Mouse (Mus musculus): ENCODE data around the gene Gm28539. TPM values are rescaled to one million over a fixed set of nuclear protein-coding genes. Genes with fewer than 3 reads are reported as not detected.
"Not testable (repeated sequence)": the region's sequence is repeated elsewhere in the genome, so short reads cannot be mapped to it uniquely, and the experiment has no call there.

Gene Gm28539
- polyA plus RNA-seq, 1 experiment = 4.4 TPM

GRCm38 (mm10) chr16:18943906-18944305 is 107.5 kb downstream of the Gm28539 start:
- no peak for DNase-seq
- H3K4me3 ChIP-seq (replicated peaks; ENCODE audit: extremely low read depth, low read depth, low read length) = no peak overlapping the region
- 84% methylated on average over 6 of the region's 6 CpGs for WGBS
- TF ChIP-seq POLR2A (IDR thresholded peaks at IDR 0.05; ENCODE audit: borderline replicate concordance, extremely low read depth, low read depth, low read length) (no peak), CTCF (IDR thresholded peaks at IDR 0.05; ENCODE audit: insufficient read depth, low read length) (no peak)
- no peaks in the 10 kb centered on the region for H3K4me1 ChIP-seq (ENCODE audit: control insufficient read depth, insufficient read depth, low read length)

GRCm38 (mm10) chr16:18948941-18949340 is 112.6 kb downstream of the Gm28539 start:
- 95% methylated on average over 9 of the region's 9 CpGs for WGBS
- TF ChIP-seq CTCF (IDR thresholded peaks at IDR 0.05; ENCODE audit: insufficient read depth, low read length) (no peak), POLR2A (IDR thresholded peaks at IDR 0.05; ENCODE audit: borderline replicate concordance, extremely low read depth, low read depth, low read length) (no peak)
- DNase-seq = no peak
- Histone ChIP-seq H3K4me3 (replicated peaks; ENCODE audit: extremely low read depth, low read depth, low read length) (no peak overlapping the region), H3K4me1 (ENCODE audit: control insufficient read depth, insufficient read depth, low read length) (no peaks in the 10 kb centered on the region)

GRCm38 (mm10) chr16:18950351-18950750 is 114.0 kb downstream of the Gm28539 start:
- Histone ChIP-seq H3K4me1 (ENCODE audit: control insufficient read depth, insufficient read depth, low read length) (no peaks in the 10 kb centered on the region), H3K4me3 (replicated peaks; ENCODE audit: extremely low read depth, low read depth, low read length) (no peak overlapping the region)
- no peak for TF ChIP-seq POLR2A (IDR thresholded peaks at IDR 0.05; ENCODE audit: borderline replicate concordance, extremely low read depth, low read depth, low read length)
- TF ChIP-seq CTCF (IDR thresholded peaks at IDR 0.05; ENCODE audit: insufficient read depth, low read length) = no peak
- 81% methylated on average over 2 of the region's 2 CpGs for WGBS
- no peak for DNase-seq

GRCm38 (mm10) chr16:18952813-18953212 is 116.4 kb downstream of the Gm28539 start:
- no peak for DNase-seq
- Histone ChIP-seq H3K4me3 (replicated peaks; ENCODE audit: extremely low read depth, low read depth, low read length) (no peak overlapping the region), H3K4me1 (ENCODE audit: control insufficient read depth, insufficient read depth, low read length) (no peaks in the 10 kb centered on the region)
- TF ChIP-seq CTCF (IDR thresholded peaks at IDR 0.05; ENCODE audit: insufficient read depth, low read length) = no peak
- no peak for TF ChIP-seq POLR2A (IDR thresholded peaks at IDR 0.05; ENCODE audit: borderline replicate concordance, extremely low read depth, low read depth, low read length)

GRCm38 (mm10) chr16:18955070-18955469 is 118.7 kb downstream of the Gm28539 start:
- DNase-seq = no peak
- 79% methylated on average over 3 of the region's 3 CpGs for WGBS
- no peaks in the 10 kb centered on the region for H3K4me1 ChIP-seq (ENCODE audit: control insufficient read depth, insufficient read depth, low read length)

GRCm38 (mm10) chr16:18963486-18963885 is 127.1 kb downstream of the Gm28539 start:
- no peak overlapping the region for H3K4me3 ChIP-seq (replicated peaks; ENCODE audit: extremely low read depth, low read depth, low read length)
- H3K4me1 ChIP-seq (ENCODE audit: control insufficient read depth, insufficient read depth, low read length) = no peaks in the 10 kb centered on the region
- no peak for DNase-seq
- TF ChIP-seq POLR2A (IDR thresholded peaks at IDR 0.05; ENCODE audit: borderline replicate concordance, extremely low read depth, low read depth, low read length) = no peak
- TF ChIP-seq CTCF (IDR thresholded peaks at IDR 0.05; ENCODE audit: insufficient read depth, low read length) = no peak

More at GRCm38 (mm10) chr16:18955070-18955469, 118.7 kb downstream of the Gm28539 start:
- H3K4me3 ChIP-seq (replicated peaks; ENCODE audit: extremely low read depth, low read depth, low read length) = no peak overlapping the region
- TF ChIP-seq POLR2A (IDR thresholded peaks at IDR 0.05; ENCODE audit: borderline replicate concordance, extremely low read depth, low read depth, low read length) (no peak), CTCF (IDR thresholded peaks at IDR 0.05; ENCODE audit: insufficient read depth, low read length) (no peak)

- WGBS = 83% methylated on average over 9 of the region's 9 CpGs
- Histone ChIP-seq H3K4me3 (replicated peaks; ENCODE audit: extremely low read depth, low read depth, low read length) (no peak overlapping the region), H3K4me1 (ENCODE audit: control insufficient read depth, insufficient read depth, low read length) (no peaks in the 10 kb centered on the region; the same call in 1 of the 2 replicates)
- no peak for TF ChIP-seq POLR2A (IDR thresholded peaks at IDR 0.05; ENCODE audit: borderline replicate concordance, extremely low read depth, low read depth, low read length)
- TF ChIP-seq CTCF (IDR thresholded peaks at IDR 0.05; ENCODE audit: insufficient read depth, low read length) = no peak
- no peak for DNase-seq
Measured at GRCm38 (mm10) chr16:18969420-18970128, 133.2 kb downstream of the Gm28539 start.

GRCm38 (mm10) chr16:18970837-18971236 is 134.5 kb downstream of the Gm28539 start:
- TF ChIP-seq POLR2A (IDR thresholded peaks at IDR 0.05; ENCODE audit: borderline replicate concordance, extremely low read depth, low read depth, low read length) (no peak), CTCF (IDR thresholded peaks at IDR 0.05; ENCODE audit: insufficient read depth, low read length) (no peak)
- DNase-seq = no peak

GRCm38 (mm10) chr16:18975665-18976064 is 139.3 kb downstream of the Gm28539 start:
- H3K4me3 ChIP-seq (replicated peaks; ENCODE audit: extremely low read depth, low read depth, low read length); DNase-seq; H3K4me1 ChIP-seq (ENCODE audit: control insufficient read depth, insufficient read depth, low read length): not testable (repeated sequence)
- 87% methylated on average over 23 of the region's 23 CpGs for WGBS

More at GRCm38 (mm10) chr16:18970837-18971236, 134.5 kb downstream of the Gm28539 start:
- no peak overlapping the region for H3K4me3 ChIP-seq (replicated peaks; ENCODE audit: extremely low read depth, low read depth, low read length)
- WGBS = 53% methylated on average over 3 of the region's 3 CpGs
- H3K4me1 ChIP-seq (ENCODE audit: control insufficient read depth, insufficient read depth, low read length) = no peaks in the 10 kb centered on the region; the same call in 1 of the 2 replicates

GRCm38 (mm10) chr16:18976315-18976714 is 139.9 kb downstream of the Gm28539 start:
- TF ChIP-seq CTCF (IDR thresholded peaks at IDR 0.05; ENCODE audit: insufficient read depth, low read length) = no peak
- no peak for TF ChIP-seq POLR2A (IDR thresholded peaks at IDR 0.05; ENCODE audit: borderline replicate concordance, extremely low read depth, low read depth, low read length)
- WGBS = 82% methylated on average over 23 of the region's 23 CpGs
- Histone ChIP-seq H3K4me1 (ENCODE audit: control insufficient read depth, insufficient read depth, low read length) (no peaks in the 10 kb centered on the region), H3K4me3 (replicated peaks; ENCODE audit: extremely low read depth, low read depth, low read length) (no peak overlapping the region)
- DNase-seq = no peak

Measured in lung, adult 2 months (tissue).